Mouse (Mus musculus): ENCODE measurements at regions not wholly inside any gene's neighbourhood (a gene's known extent, or its start where the extent isn't known, plus 50 kb on each side); places are given as distances from the start of the nearest gene placed in this dataset.
A peak's percentile ranks its signal among the peaks of the same experiment; 100 is the strongest.

- DNase-seq = no peak
Observed at GRCm38 (mm10) chr13:31681571-31681970, 56.0 kb downstream of the Foxf2 start.

- no peak for DNase-seq
Observed at GRCm38 (mm10) chr13:31683311-31683710, 57.7 kb downstream of the Foxf2 start.

GRCm38 (mm10) chr13:31688531-31688930 is 62.9 kb downstream of the Foxf2 start:
- DNase-seq = no peak

DNA sequence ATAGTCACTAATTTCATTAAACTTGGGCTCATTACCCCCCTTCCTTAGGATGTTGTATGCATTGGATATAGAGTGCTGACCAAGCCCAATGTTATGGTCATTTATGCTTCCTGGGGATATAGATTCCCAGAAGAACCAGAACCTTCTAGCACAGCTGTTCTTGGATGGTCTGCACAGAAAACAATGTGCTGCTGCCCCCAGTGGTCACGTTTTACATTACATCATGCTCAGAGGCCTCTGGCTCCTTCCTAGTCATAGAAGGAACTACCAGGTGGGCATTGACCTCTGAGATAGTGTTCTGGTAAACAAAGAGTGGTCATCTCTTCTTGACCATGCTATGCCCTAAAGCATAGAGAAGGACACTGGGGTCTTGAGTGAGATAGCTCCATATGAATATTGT is 63.7 kb downstream of the Foxf2 start:
- DNase-seq = peak; percentile 17

- no peak for DNase-seq
Observed at GRCm38 (mm10) chr13:31695725-31696124, 70.1 kb downstream of the Foxf2 start.

DNA sequence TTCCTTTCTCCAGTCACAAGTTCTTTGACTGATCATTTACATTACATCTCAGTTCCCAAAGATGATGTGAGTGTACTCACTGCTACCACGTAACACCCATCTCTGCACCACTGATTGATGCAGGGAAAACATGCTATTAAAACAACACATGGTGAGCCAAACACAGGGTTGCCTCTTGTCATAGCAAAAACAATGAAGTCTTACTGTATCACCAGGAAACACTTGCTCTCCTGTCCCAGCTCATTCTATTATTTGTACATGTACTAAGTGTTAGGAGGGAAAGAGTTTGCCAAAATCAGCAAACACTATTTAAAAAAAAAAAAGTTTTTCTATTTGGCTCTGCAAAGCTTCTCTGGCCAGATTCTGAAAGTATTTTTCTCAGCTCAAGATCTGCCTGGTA is 78.6 kb downstream of the Foxf2 start:
- DNase-seq = no peak

- no peak for DNase-seq
Observed at GRCm38 (mm10) chr13:31705406-31705805, 79.8 kb downstream of the Foxf2 start.

DNA sequence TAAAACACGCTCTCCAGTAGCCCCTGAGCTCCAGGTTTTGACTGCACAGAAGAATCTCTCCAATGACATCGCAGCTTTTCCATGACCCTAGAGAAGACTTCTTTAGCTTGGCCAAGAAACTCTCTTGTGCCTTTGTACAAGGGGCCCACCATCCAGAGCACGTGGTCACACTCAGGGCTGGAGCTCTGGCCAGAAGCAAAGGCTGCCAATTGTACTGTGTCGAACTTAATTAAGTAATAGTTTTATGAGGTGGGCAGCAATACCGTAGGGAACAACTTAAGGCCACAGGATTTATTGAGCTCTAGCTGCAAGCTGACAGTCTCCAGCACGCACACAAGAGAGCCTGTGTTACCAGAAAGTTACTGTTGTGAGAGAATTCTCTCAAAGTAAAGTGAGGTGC is 85.1 kb downstream of the Foxf2 start:
- DNase-seq = no peak

GRCm38 (mm10) chr13:31715683-31716082 is 90.1 kb downstream of the Foxf2 start:
- no peak for DNase-seq

- DNase-seq = no peak
Observed at GRCm38 (mm10) chr13:31716771-31717170, 89.7 kb upstream of the Foxc1 start.

GRCm38 (mm10) chr13:31720731-31721130 is 85.7 kb upstream of the Foxc1 start:
- no peak for DNase-seq

GRCm38 (mm10) chr13:31728862-31729261 is 77.6 kb upstream of the Foxc1 start:
- no peak for DNase-seq

DNA sequence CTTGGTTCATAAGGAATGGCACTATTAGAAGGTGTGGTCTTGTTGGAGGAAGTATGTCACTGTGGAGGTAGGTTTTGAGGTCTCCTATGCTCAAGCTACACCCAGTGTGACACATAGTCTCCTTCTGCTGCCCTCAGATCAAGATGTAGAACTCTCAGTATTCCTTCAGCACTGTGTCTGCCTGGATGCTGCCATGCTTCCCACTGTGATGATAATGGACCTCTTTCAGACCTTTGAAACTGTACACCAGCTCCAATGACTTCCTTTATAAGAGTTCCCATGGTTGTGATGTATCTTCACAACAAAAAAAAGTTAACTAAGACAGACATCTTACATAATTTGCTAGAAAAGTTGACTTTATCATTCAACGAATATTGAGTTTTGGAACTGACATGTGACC is 60.2 kb upstream of the Foxc1 start:
- DNase-seq = no peak

Measured in kidney, adult 9 months (tissue).